Mouse (Mus musculus) MN1 (cell line): Measurements from ENCODE around the gene Ecm1.

Experiments
- DNase-seq: peaks from one replicate; pipeline ENCODE4 v3.0.0-alpha.2; 2016; ENCODE audit warnings: low spot score

Ecm1 gene

DNA sequence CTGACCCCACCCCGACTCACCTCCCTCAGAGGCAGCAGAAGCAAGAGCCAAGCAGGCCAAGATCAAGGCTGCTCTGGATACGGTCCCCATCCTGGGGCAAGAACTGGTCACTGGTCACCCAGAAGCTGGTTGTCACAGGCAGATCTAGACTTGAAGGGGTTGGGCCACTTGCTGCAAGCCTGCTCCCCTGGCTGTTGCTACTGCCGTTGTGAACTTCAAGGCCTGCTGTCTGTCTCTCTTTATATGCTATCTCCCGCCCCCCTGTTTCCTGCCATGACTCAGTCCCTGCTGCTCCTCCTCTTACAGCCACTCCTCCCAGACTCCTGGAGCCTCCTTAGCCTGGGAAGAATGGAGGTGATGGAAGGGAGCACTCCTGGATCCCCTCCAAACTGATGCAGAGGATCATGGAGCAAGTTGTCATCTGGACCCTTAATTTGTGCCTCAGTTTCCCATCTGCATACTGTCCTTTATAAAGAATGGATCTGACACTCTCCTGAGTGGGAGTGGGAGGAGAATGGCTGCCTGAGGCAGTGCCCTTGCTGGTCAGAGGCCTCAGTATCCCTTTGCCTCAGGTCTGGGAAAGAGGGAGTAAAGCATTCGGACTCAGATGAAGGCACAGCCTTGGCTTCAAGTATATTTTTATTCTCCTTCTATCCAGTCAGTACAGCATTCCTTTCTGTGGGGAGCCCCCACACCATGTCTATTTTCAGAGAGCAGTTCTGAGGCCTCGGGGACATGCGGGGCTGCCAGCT is at the start of gene Ecm1:
Gene Ecm1 (minus strand): TSS at position 217 of the 752 bp plus-strand sequence.
- DNase-seq: peak; percentile 77

DNA sequence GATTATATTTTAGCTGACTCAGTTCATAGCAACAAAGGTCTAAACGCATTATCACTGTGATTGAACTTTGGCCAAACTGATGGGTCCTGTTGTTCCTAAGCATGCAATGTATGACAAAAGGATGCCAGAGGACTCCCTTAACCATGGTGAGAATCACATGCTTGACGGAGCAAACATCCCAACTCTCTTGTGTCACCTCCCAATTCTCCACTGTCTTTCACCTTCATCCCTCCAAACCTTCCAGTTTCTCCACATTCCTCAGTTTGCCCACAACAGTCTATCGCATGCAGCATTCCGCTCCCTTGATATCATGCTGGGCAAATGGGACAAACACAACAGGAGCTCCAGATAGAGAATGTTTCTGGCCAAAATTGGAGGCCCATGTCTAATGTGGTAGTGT is 46.1 kb upstream of the Ecm1 start:
- no peak for DNase-seq

DNA sequence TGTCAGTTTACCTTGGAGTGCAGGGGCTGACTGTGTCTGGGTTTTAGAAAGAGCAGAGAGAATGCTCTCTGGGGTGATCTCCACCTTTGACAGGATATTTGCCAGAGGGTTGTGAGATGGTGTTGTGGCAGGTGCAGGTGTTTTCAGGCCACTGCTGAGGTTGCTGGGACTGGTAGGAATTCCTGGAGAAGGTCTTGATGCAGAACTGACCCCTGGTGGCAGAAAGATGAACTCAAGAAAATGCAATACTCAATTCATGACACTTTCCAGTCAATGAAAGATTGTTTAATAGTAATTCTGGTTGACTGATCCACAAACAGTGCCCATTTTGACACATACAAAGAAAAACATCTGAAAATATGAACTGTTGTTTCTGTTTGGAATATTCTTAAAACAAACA is 32.6 kb upstream of the Ecm1 start:
- peak; percentile 50 for DNase-seq

DNA sequence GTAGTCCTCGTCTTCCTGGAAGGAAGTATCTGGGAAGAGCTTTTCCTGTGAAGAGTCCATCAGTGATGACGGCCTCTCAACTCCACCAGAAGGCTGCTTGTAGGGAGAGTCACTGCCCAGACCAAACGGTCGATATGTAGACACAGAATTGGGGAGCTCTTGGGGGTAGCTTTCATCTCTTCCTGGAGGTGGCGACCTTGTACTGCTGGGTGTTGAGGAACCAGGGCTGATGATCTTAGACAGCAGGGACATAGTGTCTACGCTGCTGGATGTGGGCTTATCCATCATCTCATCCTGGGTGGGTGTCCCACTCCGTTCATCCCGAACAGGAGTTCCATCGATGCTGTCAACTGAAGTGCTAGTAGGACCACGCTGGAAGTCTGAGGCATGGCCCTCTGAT is 26.2 kb upstream of the Ecm1 start:
- no peak for DNase-seq

DNA sequence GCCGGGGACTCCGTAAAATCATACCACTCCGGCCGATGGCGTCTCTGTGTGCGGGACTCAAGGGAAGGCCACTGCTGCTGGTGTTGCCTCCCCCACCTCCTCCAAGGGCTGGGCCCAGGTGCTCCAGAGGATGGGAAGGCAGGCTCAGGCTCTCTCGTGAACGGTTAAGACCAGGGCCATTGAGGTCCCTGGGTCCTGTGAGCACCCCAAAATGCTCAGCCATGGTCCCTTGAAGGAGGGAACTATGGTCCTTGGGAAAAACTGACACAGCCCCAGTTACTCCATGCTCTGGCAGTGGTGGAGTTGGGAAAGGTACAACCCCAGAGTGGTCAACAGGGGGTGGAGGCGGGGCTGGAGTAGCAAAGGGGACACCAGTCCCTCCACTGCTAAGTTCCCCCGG is 24.4 kb upstream of the Ecm1 start:
- DNase-seq: no peak

DNA sequence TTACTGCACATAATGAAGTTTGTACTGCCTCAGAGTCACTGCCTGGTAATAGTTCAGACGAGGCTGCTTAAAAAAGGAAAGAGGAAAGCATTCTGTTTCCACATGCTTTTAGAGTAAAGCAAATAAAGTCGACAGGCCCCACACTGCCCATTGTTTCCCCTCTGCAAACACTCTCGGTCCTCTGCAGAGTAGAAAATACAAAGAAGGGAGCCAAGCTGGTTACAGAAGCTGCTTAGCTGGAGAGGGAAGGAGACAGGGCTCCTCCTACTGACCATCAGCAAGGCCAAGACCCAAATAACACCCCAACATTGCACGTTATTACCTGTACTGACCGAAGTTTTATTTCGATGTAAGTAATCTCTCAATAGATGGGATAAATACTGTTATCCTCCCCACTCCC is 23.6 kb upstream of the Ecm1 start:
- DNase-seq: no peak

DNA sequence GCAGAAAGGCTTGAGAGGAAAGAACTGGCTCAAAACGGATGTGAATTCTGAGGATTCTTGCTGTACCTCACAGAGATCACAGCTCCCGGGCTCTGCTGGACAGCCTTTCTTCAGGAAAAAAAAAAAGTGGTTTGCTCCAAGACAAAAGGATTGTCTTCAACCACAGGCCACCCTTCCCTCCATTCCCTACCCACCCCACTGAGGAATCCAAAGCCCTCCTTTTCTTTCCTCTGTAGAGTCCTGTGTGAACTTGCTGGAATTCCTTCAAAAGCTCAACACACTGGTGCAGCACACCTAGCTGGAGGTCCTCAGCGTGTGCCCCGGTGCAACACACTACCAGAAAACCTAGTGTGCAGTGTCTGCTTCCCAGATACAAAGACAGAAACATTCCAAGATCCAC is 22.4 kb upstream of the Ecm1 start:
- DNase-seq: no peak

DNA sequence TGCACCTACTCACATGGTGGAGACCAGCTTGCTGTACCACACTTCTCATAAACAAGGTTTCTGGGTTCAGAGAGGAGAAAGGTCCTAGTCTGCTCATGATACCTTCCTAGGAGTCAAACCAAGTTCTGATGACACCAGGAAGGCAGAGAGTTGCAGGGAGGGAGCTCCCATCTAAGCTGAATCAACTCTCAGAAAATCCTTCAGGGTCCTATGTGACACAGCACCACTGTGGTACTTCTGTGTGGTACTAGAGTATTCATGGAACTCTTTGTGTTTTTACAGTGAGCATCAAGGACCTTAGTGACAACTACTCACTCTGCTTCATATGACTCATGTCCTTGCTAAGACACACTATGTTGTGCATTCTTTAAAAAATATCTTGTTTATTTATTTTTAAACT is 21.3 kb upstream of the Ecm1 start:
- DNase-seq: no peak

DNA sequence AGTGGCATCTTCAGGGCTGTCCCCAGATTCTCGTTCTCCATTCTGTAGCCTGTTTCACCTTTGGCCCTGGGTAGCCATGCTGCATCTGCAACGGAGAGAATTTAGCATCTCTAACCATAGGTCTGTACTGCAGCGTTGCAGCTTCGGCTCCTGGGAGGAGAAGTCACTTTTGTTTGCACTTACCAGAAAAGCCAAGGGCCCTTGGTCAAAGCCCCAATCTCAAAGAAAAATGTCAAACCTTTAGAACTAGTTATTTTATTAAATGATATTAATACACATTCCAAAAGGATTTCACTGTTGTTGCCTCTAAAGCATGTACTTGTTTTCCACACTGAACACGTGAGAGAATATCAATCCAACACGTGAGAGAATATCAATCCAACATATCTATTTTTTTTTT is 20.7 kb upstream of the Ecm1 start, which contains the start of gene Tars2:
Gene Tars2 (minus strand): TSS at position 101 of the 400 bp plus-strand sequence.
- DNase-seq: no peak

DNA sequence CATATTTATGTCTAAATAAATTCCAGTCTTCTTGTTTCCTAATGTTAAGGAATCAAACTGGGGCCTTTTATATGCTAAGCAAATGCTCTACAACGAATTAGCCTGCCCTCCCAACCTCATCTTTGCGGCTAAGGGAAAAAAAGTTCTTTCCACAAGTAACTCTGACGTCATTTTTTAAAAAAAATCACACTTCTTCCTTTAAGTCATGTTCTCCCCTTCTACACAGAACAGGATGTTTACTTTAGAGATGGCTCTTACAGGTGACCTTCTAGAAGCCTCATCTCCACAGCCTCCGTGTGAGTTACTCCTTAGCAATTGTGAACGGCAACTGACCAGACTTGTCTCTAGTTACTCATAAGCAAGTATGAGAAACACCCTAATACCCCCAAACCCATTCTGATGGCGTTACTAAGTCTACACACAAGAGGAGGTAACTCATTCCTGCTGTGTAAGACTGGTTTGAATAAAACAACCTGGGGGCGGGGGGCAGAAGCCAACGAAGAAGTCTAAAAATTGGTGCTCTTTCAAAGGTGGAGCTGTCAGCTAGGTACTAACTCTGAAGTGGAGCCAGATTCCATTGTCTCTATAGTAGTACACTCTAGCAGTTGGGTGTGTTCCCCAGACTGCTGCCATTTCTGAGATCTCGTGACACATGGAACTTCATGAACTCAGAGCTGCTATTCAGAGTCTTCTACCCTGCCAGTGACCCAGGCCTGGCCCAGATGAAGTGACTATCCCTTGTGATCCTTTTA is 19.3 kb upstream of the Ecm1 start:
- DNase-seq: no peak

DNA sequence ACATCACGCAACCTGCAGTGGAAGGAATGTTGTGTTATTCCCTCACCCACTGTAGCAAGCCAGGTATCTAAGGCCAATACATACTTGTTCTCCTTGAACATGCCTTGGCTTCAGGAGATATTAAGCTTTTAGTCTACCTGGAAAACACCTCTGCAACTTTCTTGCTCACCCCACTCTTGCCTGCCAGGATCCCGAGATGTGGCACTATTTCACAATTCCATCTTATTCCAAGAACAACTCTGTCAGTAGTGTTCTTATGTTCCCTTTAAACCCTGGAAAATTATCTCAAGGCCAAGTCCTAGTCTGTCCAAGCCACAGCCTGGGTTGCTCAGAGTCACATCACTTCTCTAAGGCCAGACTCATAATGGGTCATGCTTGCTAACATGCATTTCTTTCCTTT is 17.4 kb upstream of the Ecm1 start:
- DNase-seq: no peak

DNA sequence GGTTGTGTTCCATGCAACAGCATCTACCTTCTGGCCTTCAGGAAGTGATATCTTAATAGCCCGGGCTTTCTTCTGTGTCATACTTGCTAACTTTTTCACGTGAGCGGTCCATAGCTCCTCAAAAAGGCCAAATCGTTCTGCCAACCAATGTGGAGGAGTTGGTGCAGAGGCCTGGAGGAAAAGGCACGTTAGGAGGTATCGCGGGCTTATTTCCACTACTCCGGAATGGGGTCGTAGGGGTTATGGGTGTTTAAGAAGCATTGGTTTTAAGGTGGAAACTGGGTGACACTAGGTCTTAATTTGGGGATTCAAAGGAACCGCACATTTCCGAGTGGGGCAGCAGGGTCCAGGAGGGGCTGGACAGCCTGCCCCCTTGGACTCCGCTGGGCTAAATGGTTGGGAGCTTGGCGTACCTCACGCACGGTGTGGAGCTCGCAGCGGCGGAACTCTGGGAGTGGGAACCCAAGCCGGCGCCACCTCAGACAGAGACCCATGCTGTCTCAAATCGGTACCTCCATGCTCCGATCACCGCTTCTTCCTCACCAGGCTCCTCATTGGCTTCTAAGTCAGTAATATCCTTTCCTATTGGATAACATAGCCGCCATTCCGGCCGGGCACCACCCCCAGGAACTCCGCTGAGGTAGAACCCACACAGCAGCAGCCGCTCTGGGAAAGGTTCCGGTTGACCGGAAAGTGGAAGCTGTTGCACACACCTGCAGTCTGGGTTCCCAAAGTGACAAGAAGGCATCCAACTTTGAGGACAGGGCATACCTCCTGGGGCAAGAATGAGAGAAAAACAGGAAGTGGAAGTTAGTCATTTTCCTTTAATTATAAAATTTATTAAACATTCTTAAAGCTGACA is 15.2 kb upstream of the Ecm1 start:
- DNase-seq: peak; percentile 95

DNA sequence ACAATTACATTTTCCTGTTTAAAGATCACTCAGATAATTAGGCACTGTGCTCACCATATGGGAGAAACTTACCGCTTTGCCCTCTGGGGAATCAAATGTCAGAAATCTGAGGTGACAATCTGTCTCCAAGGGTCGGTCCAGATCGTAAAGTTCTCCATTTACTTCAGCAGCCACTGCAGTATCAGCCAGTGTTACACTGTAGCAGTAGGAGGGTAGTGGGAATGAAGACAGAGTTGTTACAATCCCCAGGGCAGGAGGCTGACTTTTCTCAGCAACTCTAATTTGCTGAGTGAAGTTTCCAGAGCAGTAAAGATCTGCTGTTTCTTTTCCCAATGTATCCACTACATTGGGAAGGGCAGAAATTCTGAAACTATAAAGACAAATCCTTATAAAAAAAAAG is 13.6 kb upstream of the Ecm1 start:
- no peak for DNase-seq

DNA sequence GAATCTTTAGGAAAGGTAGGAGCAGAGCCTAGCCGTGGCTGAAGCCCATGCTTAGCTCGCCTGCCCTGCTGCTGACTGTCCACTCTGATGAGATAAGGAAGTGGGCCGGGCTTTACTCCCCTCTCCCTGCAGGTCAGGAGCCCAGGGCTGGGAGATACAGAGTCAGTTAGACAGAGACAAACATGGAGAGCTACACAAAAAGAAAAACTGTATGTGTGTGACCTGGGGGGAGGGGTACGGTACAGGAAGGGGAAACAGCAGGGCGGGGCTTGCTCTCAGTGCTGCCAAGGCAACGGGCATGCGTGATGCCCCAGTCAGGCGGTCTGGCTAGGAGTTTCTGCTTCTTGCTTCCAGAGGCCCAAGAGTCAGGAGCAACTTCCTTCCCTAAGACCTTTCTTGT is 1.0 kb upstream of the Ecm1 start:
- DNase-seq: peak; percentile 52

DNA sequence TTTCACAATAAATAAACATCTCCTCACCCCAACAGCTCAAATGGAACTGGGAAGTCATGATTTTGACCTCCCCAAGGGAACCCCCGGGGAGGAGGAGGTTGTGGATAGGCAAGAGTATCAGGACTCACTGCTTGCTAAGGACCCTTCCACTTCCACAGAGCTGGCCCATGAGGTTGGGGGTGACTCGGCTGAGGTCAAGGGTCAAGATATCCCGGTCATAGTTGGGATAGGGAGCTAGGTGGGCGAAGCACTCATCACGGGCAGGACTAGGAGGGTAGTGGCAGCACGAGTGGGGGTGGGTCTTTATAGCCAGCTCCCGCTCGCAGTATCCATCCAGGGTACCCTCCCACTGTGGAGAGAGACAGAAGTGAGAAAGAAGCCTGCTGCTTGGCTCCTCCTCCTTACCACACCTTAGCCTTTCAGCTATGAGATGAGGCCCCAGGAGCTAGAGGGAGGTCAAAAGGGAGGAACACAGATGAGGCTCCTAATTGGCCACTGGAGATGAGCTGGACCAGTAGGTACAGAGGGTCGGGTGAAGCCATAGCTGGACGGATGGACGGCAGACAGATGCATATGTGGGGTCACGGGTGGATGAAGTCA is 4.2 kb downstream of the Ecm1 start:
- DNase-seq: no peak

DNA sequence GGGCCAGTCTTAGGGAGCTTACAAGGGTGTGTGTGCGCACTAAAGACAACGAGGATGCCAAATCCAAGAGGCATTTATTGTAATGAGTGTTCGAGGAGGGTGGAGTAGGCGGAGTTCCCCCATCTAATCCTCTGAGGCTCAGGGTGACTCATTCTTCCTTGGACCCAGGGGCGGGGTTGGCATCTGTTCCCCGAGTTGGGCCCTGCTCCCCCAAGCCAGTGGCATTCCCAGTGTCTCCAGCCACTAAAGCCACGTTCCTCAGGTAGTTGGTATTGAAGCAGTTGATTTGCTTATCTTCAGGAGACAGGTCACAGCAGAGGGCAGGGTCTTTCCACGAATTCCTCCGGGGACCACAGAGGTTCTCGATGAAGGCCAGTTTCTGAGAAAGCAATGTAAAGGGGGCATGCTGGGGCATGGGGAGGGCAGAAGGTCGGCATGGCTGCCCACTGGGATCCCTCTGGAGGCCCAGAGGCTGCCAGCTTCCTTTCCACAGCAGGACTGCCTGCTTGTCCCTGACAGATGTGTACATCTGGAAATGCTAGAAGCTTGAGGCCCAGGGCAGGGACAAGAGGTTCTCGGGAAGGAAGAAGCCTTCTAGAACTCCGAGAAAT is 5.2 kb downstream of the Ecm1 start:
- DNase-seq: peak; percentile 53

DNA sequence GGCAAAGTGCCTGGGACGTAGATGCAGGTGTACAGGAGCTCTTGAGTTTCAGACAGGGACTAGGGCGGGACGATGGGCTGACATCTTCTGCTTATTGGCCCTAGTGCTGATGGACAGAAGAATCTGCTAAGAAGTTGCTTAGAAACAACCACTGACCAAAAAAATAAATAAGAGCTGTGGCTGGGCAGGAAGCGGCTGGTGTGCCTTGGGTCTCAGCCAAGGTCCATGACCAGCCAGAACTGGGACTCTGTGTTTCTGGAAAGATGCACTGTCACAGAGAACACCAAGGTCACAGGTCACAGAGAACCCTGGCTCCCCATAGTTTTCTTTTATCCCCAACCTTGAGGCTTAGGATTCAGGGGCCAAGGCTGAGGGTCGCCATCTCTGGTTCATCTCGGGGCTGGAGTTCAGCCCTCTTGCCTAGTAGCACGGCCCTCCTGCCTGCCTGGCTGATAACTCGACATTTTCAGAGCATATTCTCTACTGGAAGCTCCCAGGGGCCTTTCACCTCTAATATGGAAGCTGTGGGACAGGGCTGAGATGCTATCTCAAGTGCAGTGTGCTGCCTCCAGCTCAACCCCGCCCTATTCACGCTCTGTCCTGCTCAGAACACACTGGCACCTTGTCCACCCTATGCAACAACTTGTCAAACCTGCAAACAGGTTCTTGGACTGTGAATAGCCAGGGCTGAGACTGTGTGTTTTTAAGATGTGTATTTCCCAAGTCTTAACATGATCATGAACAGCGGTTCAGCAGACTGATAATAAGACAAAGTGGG is 6.4 kb downstream of the Ecm1 start:
- peak; percentile 86 for DNase-seq

DNA sequence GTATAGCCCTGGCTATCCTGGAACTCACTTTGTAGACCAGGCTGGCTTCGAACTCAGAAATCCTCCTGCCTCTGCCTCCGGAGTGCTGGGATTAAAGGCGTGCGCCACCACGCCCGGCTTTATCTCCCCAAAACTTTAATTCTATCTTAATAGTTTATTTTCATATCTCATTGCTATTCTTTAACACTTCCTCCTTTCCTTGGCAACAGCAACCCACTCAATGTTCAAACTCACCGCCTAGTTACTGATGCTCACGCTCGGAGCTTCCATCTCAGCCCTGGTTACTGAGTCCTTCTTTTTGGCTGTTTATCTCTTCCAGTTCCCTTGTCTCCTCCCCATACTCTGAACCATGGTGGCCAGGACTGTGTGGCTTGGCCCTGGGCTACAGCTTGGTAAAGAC is 7.1 kb downstream of the Ecm1 start:
- DNase-seq: no peak

DNA sequence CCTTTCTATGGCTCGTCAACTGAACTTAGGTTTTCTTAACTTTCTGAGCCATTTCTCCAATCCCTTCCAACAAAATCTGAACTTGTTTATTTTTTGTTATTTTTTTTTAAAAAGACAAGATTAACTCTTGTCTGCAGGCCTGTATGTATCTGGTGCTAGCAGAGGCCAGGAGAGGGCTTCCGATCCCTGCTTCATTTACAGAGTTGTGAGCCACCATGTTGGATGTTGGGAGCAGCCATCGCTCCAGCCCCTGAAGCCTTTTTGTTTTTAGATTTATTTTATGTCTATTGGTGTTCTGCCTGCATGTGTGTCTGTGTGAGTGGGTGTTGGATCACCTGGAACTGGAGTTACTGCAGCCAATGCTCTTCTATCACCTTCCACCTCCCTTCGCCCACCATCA is 7.6 kb downstream of the Ecm1 start:
- DNase-seq: no peak

DNA sequence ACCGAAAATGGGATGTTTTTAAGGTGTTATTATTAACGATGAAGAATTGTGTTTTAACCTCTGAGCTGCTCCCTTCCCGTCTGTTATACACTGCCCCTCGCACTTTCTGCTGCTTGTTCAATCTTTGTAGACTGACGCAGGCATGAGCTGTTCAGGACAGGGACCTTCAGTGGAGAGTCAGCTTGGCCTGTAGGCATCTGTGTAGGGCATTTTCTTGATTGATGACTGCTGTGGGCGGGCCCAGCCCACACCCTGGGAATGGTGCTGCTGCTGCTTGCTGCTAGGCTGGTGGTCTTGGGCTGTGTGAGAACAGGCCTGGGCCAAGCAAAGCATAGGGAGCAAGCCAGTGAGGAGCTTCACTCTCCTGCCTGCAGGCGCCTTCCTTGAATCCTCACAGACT is 8.9 kb downstream of the Ecm1 start:
- DNase-seq: no peak

DNA sequence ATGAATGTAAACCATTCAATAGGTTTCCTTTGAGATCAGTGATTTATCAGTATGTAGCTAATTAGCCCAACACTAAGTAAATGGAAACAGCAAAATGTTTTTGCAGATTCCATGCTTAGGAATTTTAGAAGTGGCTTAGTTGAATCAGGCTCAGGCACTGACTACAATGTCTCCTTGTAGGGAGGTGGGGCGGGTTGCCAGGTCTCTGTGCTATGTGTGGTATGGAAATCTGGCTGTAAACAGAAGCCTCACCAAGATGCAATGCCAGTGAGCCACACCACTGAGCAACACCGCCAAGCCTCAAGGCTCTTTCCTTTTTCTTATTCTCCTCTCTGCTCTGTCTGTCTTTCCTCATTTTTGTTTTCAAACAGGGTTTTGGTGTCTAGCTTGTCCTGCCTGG is 10.5 kb downstream of the Ecm1 start:
- no peak for DNase-seq
